Mouse (Mus musculus) stomach, embryonic 15.5 days (tissue): ENCODE measurements around the gene Arhgap10. TPM values are rescaled to one million over a fixed set of nuclear protein-coding genes. Genes with fewer than 3 reads are reported as not detected.
A peak's percentile ranks its signal among the peaks of the same experiment; 100 is the strongest.

Source experiments
- ATAC-seq: fragments of 200-750 bp; cut with Nextera tagmentation; 2 replicates; pipeline ENCODE4 v1.8.0; 2017; ENCODE audit warnings: low read depth, moderate number of reproducible peaks, moderate TSS enrichment; ENCODE audit not compliant: insufficient read depth, low FRiP score
- H3K27ac ChIP-seq: fragments of 300-500 bp; sonication (generic); 2 replicates; pipeline ENCODE4 v1.5.1; 2015; ENCODE audit warnings: mild to moderate bottlenecking, inconsistent platforms
- H3K27me3 ChIP-seq: fragments of 300-500 bp; sonication (generic); replicated peaks from 2 replicates; pipeline ENCODE4 v1.6.1; 2015; ENCODE audit warnings: inconsistent platforms
- H3K36me3 ChIP-seq: fragments of 300-500 bp; sonication (generic); 2 replicates; pipeline ENCODE4 v1.6.1; 2015; ENCODE audit warnings: inconsistent platforms
- H3K4me1 ChIP-seq: fragments of 300-500 bp; sonication (generic); 2 replicates; pipeline ENCODE4 v1.6.1; 2015; ENCODE audit warnings: inconsistent platforms
- H3K4me2 ChIP-seq: fragments of 300-500 bp; sonication (generic); 2 replicates; pipeline ENCODE4 v1.6.1; 2015; ENCODE audit warnings: mild to moderate bottlenecking, inconsistent platforms
- H3K4me3 ChIP-seq: fragments of 300-500 bp; sonication (generic); replicated peaks from 2 replicates; pipeline ENCODE4 v1.5.1; 2015; ENCODE audit warnings: inconsistent platforms
- H3K9ac ChIP-seq: fragments of 300-500 bp; sonication (generic); 2 replicates; pipeline ENCODE4 v1.6.1; 2015; ENCODE audit warnings: inconsistent platforms
- H3K9me3 ChIP-seq: fragments of 300-500 bp; sonication (generic); 2 replicates; pipeline ENCODE4 v1.6.1; 2016; ENCODE audit warnings: inconsistent platforms
- WGBS: fragments of 180-500 bp; shearing (Covaris S2); methylation state at CpG from one replicate; pipeline ENCODE4 v1.1.7; 2015; 5-methylcytosine and 5-hydroxymethylcytosine counted together
- polyA plus RNA-seq: library from polyadenylated mRNA; unstranded; fragments of >200 nt; fragmentation: Nextera tagmentation; extraction: Ambion mirVana; gene quantifications from 2 replicates; pipeline ENCODE4 v1.2.1, GENCODE M21; 2015

Arhgap10 gene
- polyA plus RNA-seq, 1 experiment from 2014 or later, result 29.4 TPM

- no peaks in the 10 kb centered on the region for H3K9me3 ChIP-seq
- H3K36me3 ChIP-seq, result no peaks in the 10 kb centered on the region
- no peak overlapping the region for H3K4me2 ChIP-seq
- 80% methylated on average over 5 of the region's 5 CpGs for WGBS
- no peak overlapping the region for H3K4me3 ChIP-seq
- ATAC-seq, result peak; percentile 78; the same call in 1 of the 2 replicates
- no peaks in the 10 kb centered on the region for H3K4me1 ChIP-seq
- H3K27me3 ChIP-seq, result no peaks in the 10 kb centered on the region
- H3K27ac ChIP-seq, result no peak overlapping the region
- H3K9ac ChIP-seq, result no peak overlapping the region
These were observed 290.0 kb downstream of the Arhgap10 start for GRCm38 (mm10) chr8:77227742-77228141.

- no peak overlapping the region for H3K4me3 ChIP-seq
- ATAC-seq, result no peak; the same call in 1 of the 2 replicates
- no peak overlapping the region for H3K27ac ChIP-seq
- H3K9ac ChIP-seq, result no peak overlapping the region
- WGBS, result 61% methylated on average over 4 of the region's 4 CpGs
- H3K27me3 ChIP-seq, result no peaks in the 10 kb centered on the region
- no peak overlapping the region for H3K4me2 ChIP-seq
- no peaks in the 10 kb centered on the region for H3K9me3 ChIP-seq
- H3K36me3 ChIP-seq, result no peaks in the 10 kb centered on the region
- H3K4me1 ChIP-seq, result no peaks in the 10 kb centered on the region
These were observed 294.6 kb downstream of the Arhgap10 start for GRCm38 (mm10) chr8:77223123-77223522.

- Histone ChIP-seq H3K36me3 (no peaks in the 10 kb centered on the region), H3K27me3 (no peaks in the 10 kb centered on the region), H3K4me2 (no peak overlapping the region), H3K9ac (no peak overlapping the region), H3K27ac (no peak overlapping the region), H3K4me1 (peaks cover 8% of the 10 kb centered on the region), H3K4me3 (no peak overlapping the region), H3K9me3 (no peaks in the 10 kb centered on the region)
- WGBS, result 48% methylated on average over 6 of the region's 6 CpGs
- ATAC-seq, result no peak
These were observed 302.6 kb downstream of the Arhgap10 start for GRCm38 (mm10) chr8:77215191-77215590.

DNA sequence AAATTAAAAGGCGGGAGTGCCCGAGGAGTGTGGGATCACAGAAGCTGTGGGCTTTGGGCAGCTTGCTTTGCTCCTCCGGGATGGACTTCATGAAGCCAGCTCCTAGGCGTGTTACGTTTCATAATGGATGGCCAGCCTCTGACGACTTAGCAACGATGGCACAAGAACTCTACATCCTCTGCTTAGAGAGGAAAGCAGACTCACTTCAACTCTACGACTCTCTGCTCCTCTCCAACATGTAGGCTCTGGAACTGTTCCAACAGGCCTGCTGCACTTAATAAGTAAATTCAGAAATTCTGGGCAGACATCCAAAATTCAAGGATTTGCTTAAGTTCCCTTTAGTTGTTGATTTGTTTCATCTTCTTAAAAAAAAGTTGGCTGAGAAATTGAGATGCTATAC lies 303.1 kb downstream of the Arhgap10 start:
- H3K9ac ChIP-seq, result no peak overlapping the region
- no peaks in the 10 kb centered on the region for H3K9me3 ChIP-seq
- H3K4me2 ChIP-seq, result peak overlapping the region; percentile 36; the same call in 1 of the 2 replicates
- H3K4me1 ChIP-seq, result peaks cover 8% of the 10 kb centered on the region
- H3K4me3 ChIP-seq, result no peak overlapping the region
- H3K36me3 ChIP-seq, result no peaks in the 10 kb centered on the region
- H3K27me3 ChIP-seq, result no peaks in the 10 kb centered on the region
- ATAC-seq, result peak; percentile 47; the same call in 1 of the 2 replicates
- 31% methylated on average over 8 of the region's 8 CpGs for WGBS
- H3K27ac ChIP-seq, result peak overlapping the region; percentile 31

DNA sequence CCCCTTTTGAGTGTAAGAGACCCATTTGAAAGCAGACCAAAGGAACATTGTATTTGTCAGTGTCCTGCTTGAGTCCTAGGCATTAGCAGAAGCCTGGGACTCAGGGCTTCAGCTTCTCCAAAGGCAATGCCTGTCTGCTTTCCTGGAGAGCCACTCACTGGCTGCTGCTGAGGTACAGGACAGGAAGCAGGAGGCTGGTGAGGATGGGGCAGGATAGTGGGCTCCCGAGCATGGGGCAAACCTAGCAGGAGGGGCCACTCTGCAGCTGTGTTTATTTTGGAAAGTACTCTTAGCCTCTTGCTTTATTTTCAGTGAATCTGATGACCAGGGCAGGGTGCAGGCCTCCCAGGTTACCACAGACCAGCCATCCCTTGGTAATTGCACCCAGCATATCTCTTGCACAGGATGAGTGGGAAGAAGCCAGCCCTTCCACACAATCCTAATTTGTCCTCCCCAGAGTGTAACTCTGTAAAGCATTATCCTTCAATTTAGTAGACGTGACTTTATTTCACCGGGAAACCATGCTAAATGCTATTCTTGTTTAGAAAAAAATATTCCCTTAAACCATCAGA lies 303.8 kb downstream of the Arhgap10 start:
- Histone ChIP-seq H3K4me1 (peaks cover 8% of the 10 kb centered on the region), H3K4me3 (no peak overlapping the region), H3K9me3 (no peaks in the 10 kb centered on the region), H3K36me3 (no peaks in the 10 kb centered on the region), H3K4me2 (no peak overlapping the region), H3K27me3 (no peaks in the 10 kb centered on the region), H3K27ac (no peak overlapping the region), H3K9ac (no peak overlapping the region)
- 33% methylated on average over 3 of the region's 3 CpGs for WGBS
- ATAC-seq, result no peak

- peaks cover 8% of the 10 kb centered on the region for H3K4me1 ChIP-seq
- no peaks in the 10 kb centered on the region for H3K9me3 ChIP-seq
- no peaks in the 10 kb centered on the region for H3K36me3 ChIP-seq
- H3K4me3 ChIP-seq, result no peak overlapping the region
- no peak overlapping the region for H3K27ac ChIP-seq
- ATAC-seq, result no peak
- H3K27me3 ChIP-seq, result no peaks in the 10 kb centered on the region
- H3K9ac ChIP-seq, result no peak overlapping the region
- H3K4me2 ChIP-seq, result no peak overlapping the region
- WGBS, result 87% methylated on average over 3 of the region's 3 CpGs
These were observed 308.5 kb downstream of the Arhgap10 start for GRCm38 (mm10) chr8:77209297-77209696.

Other genes starting within 250 kb of the Arhgap10 start
- gene Prmt9, start 31.4 kb upstream of the Arhgap10 start, polyA plus RNA-seq, result 17.2 and 18.5 TPM in 2 replicates
- 24.9 and 27.5 TPM in 2 replicates for gene Tmem184c, start 92.7 kb upstream of the Arhgap10 start, polyA plus RNA-seq
- gene Ednra, start 206.5 kb upstream of the Arhgap10 start, polyA plus RNA-seq, result 21.6 and 27.9 TPM in 2 replicates